Mouse (Mus musculus): ENCODE measurements around the gene Itgb5.

The Itgb5 gene

GRCm38 (mm10) chr16:33904553-33904952 is 75.1 kb downstream of the Itgb5 start:
- no peak for DNase-seq (ENCODE audit: low spot score in 2 of 2)

GRCm38 (mm10) chr16:33908239-33908638 is 78.8 kb downstream of the Itgb5 start:
- no peak for DNase-seq (ENCODE audit: low spot score in 2 of 2)

- no peak for DNase-seq (ENCODE audit: low spot score in 2 of 2)
Measured at GRCm38 (mm10) chr16:33914997-33915396, 85.5 kb downstream of the Itgb5 start.

- peak in 1 of 2 experiments; percentile 15 for DNase-seq (ENCODE audit: low spot score in 2 of 2)
Measured at GRCm38 (mm10) chr16:33916473-33917251, 87.2 kb downstream of the Itgb5 start.

- no peak for DNase-seq (ENCODE audit: low spot score in 2 of 2)
Measured at GRCm38 (mm10) chr16:33917390-33917789, 87.9 kb downstream of the Itgb5 start.

GRCm38 (mm10) chr16:33917926-33918325 is 88.5 kb downstream of the Itgb5 start:
- DNase-seq (ENCODE audit: low spot score in 2 of 2): no peak

- DNase-seq (ENCODE audit: low spot score in 2 of 2): no peak
Measured at GRCm38 (mm10) chr16:33921514-33921913, 92.0 kb downstream of the Itgb5 start.

- DNase-seq (ENCODE audit: low spot score in 2 of 2): peak; percentile 20 to 22
Measured at GRCm38 (mm10) chr16:33922111-33923000, 92.9 kb downstream of the Itgb5 start.

GRCm38 (mm10) chr16:33923001-33923316 is 93.5 kb downstream of the Itgb5 start:
- DNase-seq (ENCODE audit: low spot score in 2 of 2): no peak

GRCm38 (mm10) chr16:33923758-33924157 is 94.3 kb downstream of the Itgb5 start:
- DNase-seq (ENCODE audit: low spot score in 2 of 2): no peak

- DNase-seq (ENCODE audit: low spot score in 2 of 2): no peak
Measured at GRCm38 (mm10) chr16:33927263-33927824, 97.9 kb downstream of the Itgb5 start.

- DNase-seq (ENCODE audit: low spot score in 2 of 2): no peak
Measured at GRCm38 (mm10) chr16:33928788-33929462, 99.5 kb downstream of the Itgb5 start.

- DNase-seq (ENCODE audit: low spot score in 2 of 2): no peak
Measured at GRCm38 (mm10) chr16:33930785-33931184, 101.3 kb downstream of the Itgb5 start.

- DNase-seq (ENCODE audit: low spot score in 2 of 2): no peak
Measured at GRCm38 (mm10) chr16:33931682-33932081, 102.2 kb downstream of the Itgb5 start.

- DNase-seq (ENCODE audit: low spot score in 2 of 2): no peak
Measured at GRCm38 (mm10) chr16:33932126-33932525, 102.7 kb downstream of the Itgb5 start.

- DNase-seq (ENCODE audit: low spot score in 2 of 2): no peak
Measured at GRCm38 (mm10) chr16:33933411-33933810, 103.9 kb downstream of the Itgb5 start.

GRCm38 (mm10) chr16:33934701-33935406 is 105.4 kb downstream of the Itgb5 start:
- no peak for DNase-seq (ENCODE audit: low spot score in 2 of 2)

GRCm38 (mm10) chr16:33935407-33935785 is 105.9 kb downstream of the Itgb5 start:
- DNase-seq (ENCODE audit: low spot score in 2 of 2): no peak

- DNase-seq (ENCODE audit: low spot score in 2 of 2): no peak
Measured at GRCm38 (mm10) chr16:33936885-33937284, 107.4 kb downstream of the Itgb5 start.

GRCm38 (mm10) chr16:33937567-33937966 is 108.1 kb downstream of the Itgb5 start:
- DNase-seq (ENCODE audit: low spot score in 2 of 2): no peak

Data from spleen, postnatal 36 days (tissue).